Mouse (Mus musculus) midbrain, embryonic 15.5 days (tissue): Measurements from ENCODE around the gene Tdgf1. TPM values are rescaled to one million over a fixed set of nuclear protein-coding genes. Genes with fewer than 3 reads are reported as not detected.

Experiments used
- ATAC-seq: fragments of 200-750 bp; cut with Nextera tagmentation; replicated peaks from 2 replicates; pipeline ENCODE4 v1.8.0; 2017; ENCODE audit warnings: moderate TSS enrichment
- H3K27ac ChIP-seq: fragments of 300-500 bp; sonication (generic); 2 replicates; pipeline ENCODE4 v1.5.1; 2015; ENCODE audit warnings: mild to moderate bottlenecking, inconsistent platforms
- H3K27me3 ChIP-seq: fragments of 300-500 bp; sonication (generic); replicated peaks from 2 replicates; pipeline ENCODE4 v1.6.1; 2015; ENCODE audit warnings: inconsistent platforms
- H3K36me3 ChIP-seq: fragments of 300-500 bp; sonication (generic); replicated peaks from 2 replicates; pipeline ENCODE4 v1.6.1; 2015; ENCODE audit warnings: inconsistent platforms
- H3K4me1 ChIP-seq: fragments of 300-500 bp; sonication (generic); 2 replicates; pipeline ENCODE4 v1.6.1; 2015; ENCODE audit warnings: inconsistent platforms
- H3K4me2 ChIP-seq: fragments of 300-500 bp; sonication (generic); 2 replicates; pipeline ENCODE4 v1.6.1; 2015; ENCODE audit warnings: inconsistent platforms, mild to moderate bottlenecking, moderate library complexity
- H3K4me3 ChIP-seq: fragments of 300-500 bp; sonication (generic); 2 replicates; pipeline ENCODE4 v1.5.1; 2015; ENCODE audit warnings: mild to moderate bottlenecking, inconsistent platforms
- H3K9ac ChIP-seq: fragments of 300-500 bp; sonication (generic); 2 replicates; pipeline ENCODE4 v1.6.1; 2015; ENCODE audit warnings: mild to moderate bottlenecking, inconsistent platforms
- H3K9me3 ChIP-seq: fragments of 300-500 bp; sonication (generic); 2 replicates; pipeline ENCODE4 v1.6.1; 2016; ENCODE audit warnings: inconsistent platforms
- WGBS: fragments of 180-500 bp; shearing (Covaris S2); methylation state at CpG from one replicate; pipeline ENCODE4 v1.1.7; 2015; ENCODE audit warnings: mixed read lengths; 5-methylcytosine and 5-hydroxymethylcytosine counted together
- polyA plus RNA-seq: library from polyadenylated mRNA; unstranded; fragments of >200 nt; fragmentation: Nextera tagmentation; extraction: Ambion mirVana; gene quantifications from 2 replicates; pipeline ENCODE4 v1.2.1, GENCODE M21; 2015

Tdgf1 gene
- polyA plus RNA-seq, 1 experiment from 2014 or later = not detected

DNA sequence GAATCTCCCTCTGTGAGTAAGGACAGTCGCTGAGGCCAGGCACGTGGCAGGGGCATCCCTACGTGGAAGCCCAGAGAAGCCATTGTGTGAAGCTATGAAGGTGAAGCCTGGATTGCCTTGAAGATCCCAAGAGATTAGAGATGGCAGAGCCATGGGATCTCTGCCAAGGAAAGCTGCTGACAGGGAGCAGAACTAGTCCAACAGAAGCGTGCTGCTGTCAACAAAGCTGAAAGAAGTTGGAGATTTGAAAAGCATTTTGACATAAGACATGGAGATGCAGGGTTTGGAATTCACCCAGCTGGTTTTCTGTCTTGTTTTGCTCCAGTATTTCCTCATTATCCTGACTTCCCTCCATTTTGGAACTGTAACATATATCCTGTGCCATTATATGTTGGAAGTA lies 43.7 kb downstream of the Tdgf1 start:
- Histone ChIP-seq H3K27ac (no peak overlapping the region), H3K4me1 (no peaks in the 10 kb centered on the region), H3K27me3 (no peaks in the 10 kb centered on the region), H3K4me2 (no peak overlapping the region), H3K9ac (no peak overlapping the region), H3K36me3 (no peaks in the 10 kb centered on the region), H3K4me3 (no peak overlapping the region), H3K9me3 (no peaks in the 10 kb centered on the region)
- 84% methylated on average over 4 of the region's 4 CpGs for WGBS
- ATAC-seq = no peak

DNA sequence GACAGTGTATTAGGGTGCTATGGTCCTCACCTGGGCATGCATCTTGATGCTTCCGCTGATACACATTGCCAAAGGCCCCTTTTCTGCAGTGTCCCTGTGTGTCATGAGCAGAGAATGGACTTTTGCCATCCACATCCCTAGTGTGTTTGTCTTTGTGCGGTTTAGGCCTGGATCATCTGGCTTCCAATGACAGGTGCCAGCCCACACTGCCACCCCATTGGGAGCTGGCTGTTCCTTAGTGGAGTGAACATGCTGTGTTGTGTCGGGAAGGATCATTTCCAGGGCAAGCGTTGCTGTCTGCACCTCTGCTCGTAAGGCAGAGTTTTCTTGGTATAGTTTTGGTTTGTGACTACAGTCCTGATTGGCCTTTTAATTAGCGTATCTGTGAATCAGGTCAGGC lies 44.8 kb downstream of the Tdgf1 start:
- Histone ChIP-seq H3K27ac (no peak overlapping the region), H3K36me3 (no peaks in the 10 kb centered on the region), H3K4me2 (no peak overlapping the region), H3K9me3 (no peaks in the 10 kb centered on the region), H3K4me3 (no peak overlapping the region), H3K9ac (no peak overlapping the region), H3K4me1 (peaks cover 2% of the 10 kb centered on the region; the same call in 1 of the 2 replicates), H3K27me3 (no peaks in the 10 kb centered on the region)
- 88% methylated on average over 6 of the region's 6 CpGs for WGBS
- ATAC-seq = no peak

DNA sequence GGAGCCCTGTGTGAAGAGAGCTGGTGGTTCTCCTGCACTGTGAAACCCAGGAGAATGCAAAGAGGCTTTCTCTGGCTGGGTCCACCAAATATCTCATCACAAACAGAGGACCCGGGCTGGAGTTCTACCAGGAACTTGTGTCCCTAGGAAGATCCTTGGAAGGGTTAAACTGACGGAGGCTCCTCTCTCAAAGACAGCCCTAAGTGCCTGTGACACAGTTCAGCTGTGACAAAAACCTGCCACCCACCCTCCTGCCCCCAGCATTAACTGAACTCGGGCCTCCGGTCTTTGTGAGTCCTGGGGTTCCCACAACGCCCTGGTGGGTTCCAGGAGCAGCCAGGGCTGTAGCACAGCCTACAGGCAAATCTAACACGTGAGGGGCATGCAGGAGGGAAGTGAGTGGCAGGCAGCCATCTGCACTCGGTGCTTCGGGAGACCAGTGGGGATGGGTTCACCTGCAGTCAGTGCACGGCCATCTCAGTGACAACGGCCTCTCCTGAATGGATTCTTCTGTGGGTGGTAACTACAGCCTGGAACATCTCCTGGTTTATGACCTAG lies 46.4 kb downstream of the Tdgf1 start:
- ATAC-seq = no peak
- H3K36me3 ChIP-seq = no peaks in the 10 kb centered on the region
- 65% methylated on average over 10 of the region's 10 CpGs for WGBS
- no peak overlapping the region for H3K27ac ChIP-seq
- H3K9ac ChIP-seq = no peak overlapping the region
- no peaks in the 10 kb centered on the region for H3K27me3 ChIP-seq
- H3K9me3 ChIP-seq = no peaks in the 10 kb centered on the region
- no peak overlapping the region for H3K4me3 ChIP-seq
- H3K4me1 ChIP-seq = peaks cover 7% of the 10 kb centered on the region; the same call in 1 of the 2 replicates
- H3K4me2 ChIP-seq = no peak overlapping the region

DNA sequence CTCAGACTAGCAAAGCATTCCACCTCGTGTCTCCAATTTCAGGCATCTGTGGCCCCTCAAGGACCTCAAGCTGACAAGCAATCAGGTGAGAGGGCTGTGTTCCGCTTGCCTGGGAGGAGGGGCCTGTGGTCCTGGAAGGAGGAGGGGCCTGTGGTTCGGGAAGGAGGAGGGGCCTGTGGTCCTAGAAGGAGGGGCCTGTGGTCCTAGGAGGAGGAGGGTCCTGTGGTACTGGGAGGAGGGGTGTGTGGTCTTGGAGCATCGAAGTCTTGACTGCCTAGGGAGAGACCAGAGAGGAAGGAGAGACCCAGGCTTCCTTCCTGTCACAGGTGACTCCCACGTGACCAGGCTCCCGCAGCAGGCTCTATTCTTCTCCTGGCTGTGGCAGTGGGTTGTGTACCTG lies 49.4 kb downstream of the Tdgf1 start:
- peak; percentile 17; the same call in 1 of the 2 replicates for ATAC-seq
- Histone ChIP-seq H3K9ac (no peak overlapping the region), H3K36me3 (no peaks in the 10 kb centered on the region), H3K27me3 (no peaks in the 10 kb centered on the region), H3K4me2 (peak overlapping the region; percentile 1; the same call in 1 of the 2 replicates), H3K4me1 (peaks cover 7% of the 10 kb centered on the region; the same call in 1 of the 2 replicates), H3K9me3 (no peaks in the 10 kb centered on the region), H3K4me3 (no peak overlapping the region), H3K27ac (no peak overlapping the region)
- WGBS = 10% methylated on average over 6 of the region's 6 CpGs

DNA sequence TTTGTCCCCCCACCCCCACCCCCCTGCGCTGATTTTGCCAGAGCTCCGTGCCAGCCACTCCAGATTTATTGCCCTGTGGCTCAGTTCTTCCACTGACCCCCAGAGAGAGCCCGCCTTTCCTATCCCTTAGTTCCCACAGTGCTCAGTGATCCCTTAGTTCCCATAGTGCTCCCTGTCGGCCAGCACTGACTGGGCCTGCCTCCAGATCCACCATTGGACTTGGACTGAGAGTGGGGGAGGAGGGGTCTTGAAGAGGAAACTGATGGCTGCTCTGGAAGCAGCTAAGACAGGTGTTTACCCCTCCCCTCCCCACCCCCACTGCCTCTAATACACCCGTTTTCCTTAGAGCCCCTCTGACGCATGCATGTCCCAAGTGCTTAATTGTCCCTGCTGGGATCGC lies 50.0 kb downstream of the Tdgf1 start:
- 0 out of 2 replicates have a peak, but pooled peaks have one; percentile 33 for ATAC-seq
- H3K9me3 ChIP-seq = no peaks in the 10 kb centered on the region
- no peaks in the 10 kb centered on the region for H3K27me3 ChIP-seq
- H3K4me2 ChIP-seq = 0 out of 2 replicates have a peak overlapping the region, but pooled peaks have one; percentile 1
- no peak overlapping the region for H3K9ac ChIP-seq
- no peaks in the 10 kb centered on the region for H3K36me3 ChIP-seq
- no peak overlapping the region for H3K4me3 ChIP-seq
- H3K27ac ChIP-seq = no peak overlapping the region
- peaks cover 7% of the 10 kb centered on the region; the same call in 1 of the 2 replicates for H3K4me1 ChIP-seq
- WGBS = 14% methylated on average over 7 of the region's 7 CpGs

DNA sequence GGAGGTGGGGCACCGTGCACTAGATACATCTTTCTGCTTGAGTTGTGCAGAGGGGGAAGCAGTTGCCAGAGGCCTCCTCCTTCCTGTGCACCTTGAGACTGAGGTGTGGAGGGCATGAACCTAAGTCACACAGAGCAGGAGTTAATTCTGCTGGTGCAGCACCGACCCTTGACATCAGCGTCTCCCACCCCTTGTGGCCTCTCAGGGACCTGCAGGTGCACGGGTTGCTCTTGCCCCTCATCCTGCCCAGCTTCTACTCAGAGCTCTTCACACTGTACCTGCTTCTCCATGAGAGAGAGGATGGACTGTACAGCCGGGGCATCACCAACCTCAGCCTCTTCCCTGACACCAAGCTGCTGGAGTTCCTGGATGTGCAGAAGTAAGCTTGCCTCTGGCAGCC lies 50.5 kb downstream of the Tdgf1 start:
- Histone ChIP-seq H3K9ac (no peak overlapping the region), H3K27me3 (no peaks in the 10 kb centered on the region), H3K4me1 (peaks cover 7% of the 10 kb centered on the region; the same call in 1 of the 2 replicates), H3K27ac (no peak overlapping the region), H3K9me3 (no peaks in the 10 kb centered on the region), H3K4me3 (no peak overlapping the region), H3K36me3 (no peaks in the 10 kb centered on the region), H3K4me2 (no peak overlapping the region)
- 61% methylated on average over 5 of the region's 5 CpGs for WGBS
- no peak for ATAC-seq

DNA sequence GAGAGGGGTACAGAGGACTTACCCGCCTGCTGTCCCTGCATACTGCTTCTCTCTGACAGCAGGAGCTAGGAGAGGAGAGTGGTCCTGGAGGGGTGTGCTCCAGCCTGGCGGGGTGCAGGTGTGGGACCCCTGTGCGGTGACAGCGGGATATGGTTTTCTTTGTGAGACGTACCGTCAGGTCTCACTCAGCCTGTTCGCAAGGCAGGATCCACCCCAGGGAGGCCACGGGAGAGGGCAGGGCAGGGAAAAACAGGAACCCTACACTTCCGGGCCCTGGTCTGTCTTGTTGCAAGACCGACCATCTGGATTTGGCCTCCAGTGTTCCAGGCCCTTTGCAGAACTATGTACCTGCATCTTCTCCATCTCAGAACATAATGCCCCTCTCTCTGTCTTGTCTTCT lies 52.5 kb downstream of the Tdgf1 start:
- no peak overlapping the region for H3K27ac ChIP-seq
- no peak overlapping the region for H3K9ac ChIP-seq
- no peak overlapping the region for H3K4me3 ChIP-seq
- no peak for ATAC-seq
- no peak overlapping the region for H3K4me2 ChIP-seq
- H3K27me3 ChIP-seq = 0 out of 2 replicates have a peak, but pooled peaks cover 3% of the 10 kb centered on the region
- no peaks in the 10 kb centered on the region for H3K36me3 ChIP-seq
- peaks cover 7% of the 10 kb centered on the region; the same call in 1 of the 2 replicates for H3K4me1 ChIP-seq
- no peaks in the 10 kb centered on the region for H3K9me3 ChIP-seq
- WGBS = 72% methylated on average over 10 of the region's 10 CpGs

DNA sequence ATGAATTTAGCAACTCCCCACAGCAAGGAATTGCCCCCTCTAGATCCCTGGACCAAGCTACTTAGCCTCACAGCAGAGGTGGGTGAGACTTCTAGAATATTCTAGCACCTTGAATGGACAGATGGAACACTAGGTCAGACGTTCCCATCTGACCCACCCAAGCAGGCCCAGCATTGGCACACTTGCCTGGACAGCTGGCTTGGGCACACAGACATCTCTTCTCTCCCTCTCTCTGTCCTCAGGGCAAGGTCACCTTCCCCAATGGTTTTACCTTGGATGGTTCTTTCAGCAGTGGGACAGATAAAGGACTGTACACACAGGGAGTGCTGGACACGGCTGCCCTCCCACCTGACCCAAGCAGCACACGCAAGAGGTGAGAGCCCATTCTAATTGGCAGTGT lies 53.4 kb downstream of the Tdgf1 start:
- no peaks in the 10 kb centered on the region for H3K36me3 ChIP-seq
- H3K27ac ChIP-seq = no peak overlapping the region
- 88% methylated on average over 3 of the region's 3 CpGs for WGBS
- no peak for ATAC-seq
- no peak overlapping the region for H3K9ac ChIP-seq
- 0 out of 2 replicates have a peak, but pooled peaks cover 3% of the 10 kb centered on the region for H3K27me3 ChIP-seq
- H3K9me3 ChIP-seq = no peaks in the 10 kb centered on the region
- no peak overlapping the region for H3K4me3 ChIP-seq
- no peak overlapping the region for H3K4me2 ChIP-seq
- H3K4me1 ChIP-seq = peaks cover 7% of the 10 kb centered on the region; the same call in 1 of the 2 replicates

DNA sequence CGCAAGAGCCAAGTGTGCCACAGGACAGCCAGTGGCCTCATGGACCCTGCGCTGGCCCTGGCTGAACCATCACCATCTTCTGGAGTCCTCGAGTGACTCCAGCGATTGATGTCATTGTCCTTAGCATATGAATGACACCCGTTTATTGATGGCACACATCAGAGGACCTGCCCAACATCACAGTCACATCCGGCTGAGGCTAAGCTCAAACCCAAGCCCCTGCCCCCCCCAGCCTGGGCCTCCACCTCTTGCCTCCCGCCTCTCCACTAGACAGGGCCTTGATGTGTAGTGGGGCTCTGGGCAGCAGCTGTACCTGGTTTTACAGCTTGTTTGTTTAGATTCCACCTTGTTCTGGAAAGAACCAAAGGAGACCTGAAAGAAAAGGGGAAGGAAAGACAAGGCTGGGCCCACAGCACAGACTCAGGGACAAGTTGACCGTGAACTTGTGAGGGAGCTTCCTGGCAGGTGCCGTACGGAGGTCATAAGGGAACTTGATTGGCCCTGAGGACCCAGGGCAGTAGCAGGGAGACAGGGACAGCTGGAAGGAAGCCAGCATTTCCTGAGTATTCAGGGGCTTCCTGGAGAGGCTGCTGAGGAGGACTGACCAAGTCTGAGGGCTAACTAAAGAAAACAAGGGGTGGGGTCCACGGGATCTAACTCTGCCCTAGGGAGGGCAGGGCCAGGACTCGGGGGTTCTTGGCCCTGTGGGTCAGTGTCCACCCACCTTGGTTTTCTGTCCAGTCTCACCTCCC lies 54.7 kb downstream of the Tdgf1 start:
- Histone ChIP-seq H3K9ac (no peak overlapping the region), H3K27ac (no peak overlapping the region), H3K4me1 (peaks cover 5% of the 10 kb centered on the region; the same call in 1 of the 2 replicates), H3K36me3 (no peaks in the 10 kb centered on the region), H3K4me2 (no peak overlapping the region), H3K9me3 (no peaks in the 10 kb centered on the region), H3K27me3 (0 out of 2 replicates have a peak, but pooled peaks cover 3% of the 10 kb centered on the region), H3K4me3 (no peak overlapping the region)
- no peak for ATAC-seq
- WGBS = 82% methylated on average over 12 of the region's 12 CpGs

DNA sequence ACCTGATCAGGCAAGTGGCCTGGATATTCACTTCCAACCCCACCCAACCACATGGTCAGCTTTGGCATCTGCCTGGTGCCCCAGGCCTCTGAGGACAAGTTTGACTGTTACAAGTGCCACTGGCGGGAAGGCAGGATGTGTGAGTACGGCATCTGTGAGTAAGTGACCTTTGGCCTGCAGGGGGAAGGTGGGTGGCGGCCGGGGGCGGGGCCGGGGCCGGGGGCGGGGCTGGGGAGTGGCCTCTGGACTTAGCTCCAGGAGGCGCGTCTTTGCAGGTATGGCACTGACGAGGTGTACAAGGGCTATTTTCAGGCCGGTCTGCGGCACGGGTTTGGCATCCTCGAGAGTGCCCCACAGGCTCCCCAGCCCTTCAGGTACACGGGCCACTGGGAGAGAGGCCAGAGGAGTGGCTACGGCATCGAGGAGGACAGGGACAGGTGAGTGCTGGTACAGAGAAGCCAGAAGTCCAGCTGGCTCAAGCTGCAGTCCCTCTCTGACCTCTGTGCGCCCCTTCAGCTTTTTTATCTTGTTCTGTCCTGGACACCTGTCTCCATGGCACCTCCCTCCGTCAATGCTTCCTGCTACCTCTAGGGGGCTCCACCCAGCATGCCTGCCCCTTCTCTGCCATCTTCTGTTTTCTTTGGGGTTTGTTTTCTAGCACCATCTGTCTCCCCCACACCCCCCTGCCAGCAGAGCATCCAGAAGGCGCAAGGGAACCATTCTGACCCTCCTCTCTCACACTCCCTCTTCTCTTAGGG lies 55.8 kb downstream of the Tdgf1 start:
- Histone ChIP-seq H3K27me3 (0 out of 2 replicates have a peak, but pooled peaks cover 3% of the 10 kb centered on the region), H3K9me3 (no peaks in the 10 kb centered on the region), H3K9ac (no peak overlapping the region), H3K4me2 (no peak overlapping the region), H3K36me3 (no peaks in the 10 kb centered on the region), H3K27ac (no peak overlapping the region), H3K4me1 (no peaks in the 10 kb centered on the region), H3K4me3 (no peak overlapping the region)
- ATAC-seq = no peak
- WGBS = 15% methylated on average over 21 of the region's 21 CpGs
